In the genomic region with DNA sequence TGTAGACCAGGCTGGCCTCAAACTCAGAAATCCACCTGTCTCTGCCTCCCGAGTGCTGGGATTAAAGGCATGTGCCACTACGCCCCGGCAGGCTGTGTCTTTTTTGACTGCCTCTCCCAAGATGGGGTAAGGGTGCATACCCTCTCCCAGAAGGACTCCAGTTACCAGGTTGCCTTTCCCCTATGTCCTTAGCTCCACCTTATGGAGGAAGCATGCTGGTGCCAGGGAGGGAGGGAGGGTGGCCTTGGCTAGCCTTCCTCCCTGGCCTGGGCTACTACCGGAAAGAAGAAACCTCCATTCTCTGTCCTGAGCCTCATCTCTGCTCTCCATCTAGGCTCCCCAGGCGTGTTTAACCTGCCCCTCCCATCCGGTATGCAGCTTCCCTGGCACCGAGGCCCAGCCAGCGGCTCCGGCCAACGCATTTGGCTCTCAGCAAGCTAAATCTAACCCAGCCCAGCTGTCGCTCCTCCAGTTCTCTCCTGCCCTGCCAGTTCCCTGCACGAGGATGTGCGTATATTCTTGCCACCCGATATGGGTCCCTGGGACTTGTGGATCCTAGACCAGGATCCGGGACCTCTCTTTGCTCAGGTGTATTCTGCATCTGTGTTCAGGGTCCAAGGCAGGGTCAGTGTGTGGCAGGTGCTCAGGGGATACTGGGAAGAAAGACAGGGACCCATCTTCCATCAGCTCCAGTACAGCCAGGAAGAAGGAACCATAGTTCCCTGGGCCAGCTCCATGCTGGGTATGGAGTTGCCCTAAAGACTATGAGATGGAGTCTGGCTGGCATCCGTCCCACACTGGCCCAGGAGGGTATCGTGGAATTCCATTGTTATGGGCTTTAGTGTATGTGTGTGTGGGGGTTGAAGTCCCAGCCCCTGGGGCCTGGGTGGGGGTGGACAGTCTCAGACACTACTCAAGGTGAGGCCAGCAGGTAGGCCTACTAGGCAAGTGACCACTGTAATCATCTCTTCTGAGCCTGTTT, we compare ENCODE assay signal across 8 mouse cellular contexts. TPM values are rescaled to one million over a fixed set of nuclear protein-coding genes. Genes with fewer than 3 reads are reported as not detected.
DNase-seq lines count a peak whose midpoint lies in the region; ATAC-seq and TF ChIP-seq lines count a peak whose summit lies in the region.

No protein-coding gene starts in this region.

- H3K9me3 ChIP-seq in liver, postnatal 0 days (ENCODE audit: low read length) = no peaks in the 10 kb centered on the region

- no peak for ATAC-seq in liver, postnatal 0 days

- peak; percentile 80 to 88 for DNase-seq in left cerebral cortex, adult 18-20 months (ENCODE audit: low spot score in 2 of 2)
- no peak for DNase-seq in left cerebral cortex, adult 11 months (ENCODE audit: low spot score)
- peak; percentile 85 to 89 for DNase-seq in cerebellum, postnatal 14 days
- peak; percentile 71 for DNase-seq in heart, adult 8-10 months (ENCODE audit: low spot score)
- DNase-seq in layer of hippocampus, postnatal 36 days = peak; percentile 65 to 72
- peak; percentile 72 for DNase-seq in right cerebral cortex, postnatal 14 days
- DNase-seq in B cell, adult 2 months = no peak
- DNase-seq in liver, postnatal 0 days = no peak

- H3K9ac ChIP-seq in liver, postnatal 0 days (replicated peaks) = no peak overlapping the region

- 0 out of 2 replicates have a peak, but pooled peaks cover 2% of the 10 kb centered on the region for H3K27me3 ChIP-seq in liver, postnatal 0 days (ENCODE audit: insufficient read depth, low read length)

- no peak for TF ChIP-seq EP300 in liver, postnatal 0 days (IDR thresholded peaks at IDR 0.05; ENCODE audit: low read depth)

- 70% methylated on average over 17 of the region's 17 CpGs for WGBS in liver, postnatal 0 days (ENCODE audit: insufficient replicate concordance)

- H3K27ac ChIP-seq in liver, postnatal 0 days (ENCODE audit: low read depth) = no peak overlapping the region

- no peaks in the 10 kb centered on the region for H3K36me3 ChIP-seq in liver, postnatal 0 days (replicated peaks; ENCODE audit: insufficient read depth, low read length)

- H3K4me1 ChIP-seq in liver, postnatal 0 days (ENCODE audit: insufficient read depth) = peaks cover 17% of the 10 kb centered on the region

- H3K4me2 ChIP-seq in liver, postnatal 0 days (ENCODE audit: low read depth, low read length) = no peak overlapping the region

- TF ChIP-seq CTCF in liver, postnatal 0 days (IDR thresholded peaks at IDR 0.05; ENCODE audit: low read depth) = no peak

- no peak overlapping the region for H3K4me3 ChIP-seq in liver, postnatal 0 days (ENCODE audit: low read depth, low read length)

RNA-seq across cellular contexts. Expression of a gene that starts 4.9 kb away (rescaled TPM):
- 10 to 100 TPM; 49.1 to 54.1 TPM for total RNA-seq in left cerebral cortex, adult 18-20 months (2021)
- total RNA-seq in heart, adult 8-10 months (2022) = 10 to 100 TPM; 38.2 to 44.9 (median 39.7) TPM
- total RNA-seq in layer of hippocampus, postnatal 36 days (2021) = 10 to 100 TPM; 46.0 to 46.8 TPM
- polyA plus RNA-seq in liver, postnatal 0 days (2015; fragmentation: Nextera tagmentation; extraction: Ambion mirVana) = 9.6 and 10.5 TPM in 2 replicates

RNA-seq across cellular contexts. Expression of a gene that starts 9.9 kb away (rescaled TPM):
- 100 to 1,000 TPM in 1 of 2 experiments, 10 to 100 TPM in 1; 87.6 to 114 TPM for total RNA-seq in left cerebral cortex, adult 18-20 months (2021)
- total RNA-seq in heart, adult 8-10 months (2022) = under 1 TPM in 1 of 4 experiments, not detected in 3; 0.22 TPM
- total RNA-seq in layer of hippocampus, postnatal 36 days (2021) = 10 to 100 TPM; 42.8 to 44.2 TPM
- polyA plus RNA-seq in liver, postnatal 0 days (2015; fragmentation: Nextera tagmentation; extraction: Ambion mirVana) = not detected in 2 replicates

RNA-seq across cellular contexts. Expression of a gene that starts 43.8 kb away (rescaled TPM):
- total RNA-seq in left cerebral cortex, adult 18-20 months (2021) = 10 to 100 TPM; 13.7 to 17.5 TPM
- total RNA-seq in heart, adult 8-10 months (2022) = 10 to 100 TPM; 29.1 to 34.0 (median 30.1) TPM
- total RNA-seq in layer of hippocampus, postnatal 36 days (2021) = 10 to 100 TPM; 18.3 to 25.3 TPM
- polyA plus RNA-seq in liver, postnatal 0 days (2015; fragmentation: Nextera tagmentation; extraction: Ambion mirVana) = 9.6 and 9.8 TPM in 2 replicates

RNA-seq across cellular contexts. Expression of a gene that starts 57.1 kb away (rescaled TPM):
- total RNA-seq in left cerebral cortex, adult 18-20 months (2021) = 100 to 1,000 TPM; 106 to 111 TPM
- total RNA-seq in heart, adult 8-10 months (2022) = 10 to 100 TPM; 80.8 to 93.9 (median 90.0) TPM
- total RNA-seq in layer of hippocampus, postnatal 36 days (2021) = 100 to 1,000 TPM in 1 of 2 experiments, 10 to 100 TPM in 1; 96.9 to 103 TPM
- 91.9 and 98.0 TPM in 2 replicates for polyA plus RNA-seq in liver, postnatal 0 days (2015; fragmentation: Nextera tagmentation; extraction: Ambion mirVana)

Comparison
In these comparisons a context has a peak if more than half of its experiments do, and no peak if none do; other contexts are left out.
1. DNase-seq: peak in left cerebral cortex, adult 18-20 months (2 of 2), cerebellum, postnatal 14 days (2 of 2), heart, adult 8-10 months (single experiment), layer of hippocampus, postnatal 36 days (2 of 2) and right cerebral cortex, postnatal 14 days (single experiment); none in left cerebral cortex, adult 11 months (single experiment), B cell, adult 2 months (0 of 2) and liver, postnatal 0 days (single experiment).
2. RNA of a gene that starts 9.9 kb away (total RNA-seq): 87.6 to 114 TPM in left cerebral cortex, adult 18-20 months and 42.8 to 44.2 TPM in layer of hippocampus, postnatal 36 days; 0.22 TPM in heart, adult 8-10 months; every median in the first group is over 10 times any median in the second.